Mouse (Mus musculus): Measurements from ENCODE around the gene Arl16.
"Not testable (repeated sequence)": the region's sequence is repeated elsewhere in the genome, so short reads cannot be mapped to it uniquely, and the experiment has no call there.

The Arl16 gene

DNA sequence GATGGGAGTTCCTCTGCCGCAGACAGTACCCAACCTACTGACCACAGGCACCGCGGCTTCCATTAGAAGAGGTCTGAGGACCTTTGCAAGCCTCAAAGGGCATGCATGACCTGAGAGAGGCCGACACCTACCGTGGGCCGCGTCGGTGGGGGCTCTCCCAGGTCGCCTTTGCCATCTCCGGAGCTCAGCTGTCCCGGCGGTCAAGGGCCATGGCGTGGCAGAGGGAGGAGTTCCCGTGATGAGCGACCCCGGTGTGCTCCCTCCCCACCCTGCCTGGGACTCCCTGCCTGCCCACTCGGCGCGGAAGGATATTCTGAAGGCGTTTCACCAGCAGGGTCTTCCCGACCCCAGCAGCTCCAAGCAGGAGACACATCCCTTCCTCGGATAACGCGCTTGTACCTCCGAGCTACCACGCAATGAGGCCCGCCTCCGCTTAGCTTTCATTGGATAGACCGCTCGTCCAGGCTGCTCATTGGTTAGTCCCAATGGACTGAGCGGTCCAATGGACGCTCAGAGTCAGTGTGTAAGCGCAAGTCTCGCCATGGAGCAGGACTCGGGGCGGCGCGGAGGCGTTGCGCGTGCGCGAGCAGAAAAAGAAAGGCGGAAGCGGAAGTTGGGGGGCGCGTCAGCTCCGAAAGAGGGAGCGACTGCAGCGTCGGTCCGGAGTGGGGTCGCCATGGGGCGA, at the start of gene Arl16:
Gene Arl16 (minus strand): TSS at position 557 of the 685 bp plus-strand sequence.
- DNase-seq, result peak; percentile 94

DNA sequence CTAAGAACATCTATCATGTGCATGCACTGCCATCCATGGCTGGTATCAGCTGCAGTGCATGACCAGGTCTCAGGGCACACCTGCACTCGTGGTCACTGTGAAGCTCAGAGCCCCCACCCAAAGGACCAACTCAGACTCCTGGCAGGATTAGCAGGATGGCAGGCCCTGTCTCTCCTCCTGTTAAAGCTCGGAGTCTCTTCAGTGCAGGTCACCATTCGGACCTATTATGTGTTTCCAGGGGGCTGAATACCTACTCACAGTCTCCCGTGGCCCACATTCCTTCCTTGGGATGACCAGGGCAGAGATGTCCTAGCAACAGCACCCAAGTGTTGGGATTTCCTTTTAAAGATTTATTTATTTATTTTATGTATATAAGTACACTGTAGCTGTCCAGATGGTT, 49.7 kb upstream of the Arl16 start:
- DNase-seq, result no peak

DNA sequence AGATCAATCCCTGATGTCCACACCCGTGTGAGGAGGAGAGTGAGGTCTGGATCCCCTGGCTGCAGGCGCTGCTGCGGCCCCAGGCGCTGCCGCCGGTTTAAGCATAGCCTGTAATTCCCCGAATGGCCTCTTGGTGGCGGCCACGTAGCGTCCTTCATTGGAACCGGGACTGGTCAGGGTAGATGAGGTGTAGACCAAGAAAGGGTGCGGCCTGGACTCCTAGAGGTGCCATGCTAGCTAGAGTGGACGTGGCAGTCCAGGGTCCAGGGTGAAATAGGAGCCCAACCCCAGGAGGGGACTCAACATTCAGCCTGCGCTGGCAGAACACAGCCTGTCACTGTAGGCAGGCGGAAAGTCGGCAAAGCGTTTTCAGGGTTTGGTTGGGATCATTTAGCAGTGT, 48.2 kb upstream of the Arl16 start:
- peak; percentile 86 for DNase-seq

DNA sequence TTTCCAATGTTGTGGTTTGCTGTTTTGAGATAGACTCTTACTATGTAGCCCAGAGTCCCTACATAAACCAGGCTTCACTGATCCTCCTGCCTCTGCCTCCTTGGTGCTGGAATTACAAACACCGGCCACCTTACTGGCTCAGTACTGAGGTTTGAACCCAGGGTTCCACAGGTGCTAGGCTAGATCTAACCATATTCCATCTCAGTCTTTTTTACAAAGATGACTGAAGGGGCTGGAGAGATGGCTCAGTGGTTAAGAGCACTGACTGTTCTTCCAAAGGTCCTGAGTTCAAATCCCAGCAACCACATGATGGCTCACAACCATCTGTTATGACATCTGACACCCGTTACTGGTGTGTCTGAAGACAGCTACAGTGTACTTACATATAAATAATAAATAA, 46.9 kb upstream of the Arl16 start:
- DNase-seq, result not testable (repeated sequence)

DNA sequence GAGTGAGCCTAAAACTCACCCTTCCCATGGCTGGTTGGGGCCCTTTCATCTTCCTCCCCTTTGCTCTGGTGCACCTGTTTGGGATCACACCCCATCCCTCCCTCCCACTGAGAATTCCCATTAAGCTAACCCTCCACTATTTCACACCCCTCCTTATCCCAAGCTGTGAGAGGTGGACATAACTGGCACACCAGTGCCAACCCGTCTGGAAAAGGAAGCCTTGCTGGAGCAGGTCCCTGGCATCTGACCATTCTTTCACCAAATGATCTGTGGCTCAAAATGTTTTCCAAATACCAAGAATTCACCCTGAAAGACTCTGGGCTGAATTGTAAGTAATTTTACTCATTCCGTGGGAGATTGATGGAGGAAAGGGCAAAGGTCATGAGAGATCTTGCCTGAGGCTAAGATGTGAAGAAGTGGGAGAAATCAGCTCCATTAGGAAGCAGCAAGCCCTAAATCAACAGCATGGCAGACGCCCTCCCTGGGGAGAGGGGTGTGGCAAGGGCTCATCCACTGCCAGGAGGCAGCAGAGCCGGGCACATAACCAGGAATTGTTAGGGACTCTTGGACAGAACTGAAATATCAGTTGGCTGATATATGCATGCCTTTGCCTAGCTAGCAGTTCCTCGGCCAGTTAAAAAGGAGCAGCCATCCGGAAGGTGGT, 45.5 kb upstream of the Arl16 start:
- DNase-seq, result peak; percentile 73

DNA sequence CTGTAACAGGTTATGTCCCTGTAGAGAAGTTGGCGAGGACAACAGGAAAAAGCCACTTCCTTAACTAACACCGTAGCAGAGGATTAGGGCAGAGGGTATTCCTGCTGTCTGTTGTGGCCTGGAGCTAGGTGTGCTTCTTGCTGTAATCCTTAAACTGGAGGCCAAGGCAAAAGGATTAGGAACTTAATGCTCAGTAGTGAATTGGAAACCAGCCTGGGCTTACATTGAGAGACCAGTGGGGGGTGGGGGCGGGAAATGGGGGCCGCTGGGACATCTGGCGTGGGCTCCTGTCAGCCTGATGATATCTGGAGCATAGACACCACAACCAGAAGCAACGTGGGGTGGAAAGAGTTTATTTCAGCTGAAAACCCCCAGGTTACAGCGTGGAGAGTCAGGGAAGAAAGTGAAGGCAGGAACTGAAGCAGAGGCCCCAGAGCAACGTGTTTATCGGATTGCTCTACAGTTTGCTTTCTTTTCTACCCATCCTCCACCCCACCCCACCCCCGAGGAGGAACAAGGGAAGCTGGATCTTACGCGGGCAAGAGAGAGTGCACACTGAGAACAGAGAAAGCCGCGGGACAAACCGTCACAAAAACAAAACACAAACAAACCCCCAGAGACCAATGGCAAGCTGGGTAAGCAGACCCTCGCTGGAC, 43.1 kb upstream of the Arl16 start:
- DNase-seq, result no peak

DNA sequence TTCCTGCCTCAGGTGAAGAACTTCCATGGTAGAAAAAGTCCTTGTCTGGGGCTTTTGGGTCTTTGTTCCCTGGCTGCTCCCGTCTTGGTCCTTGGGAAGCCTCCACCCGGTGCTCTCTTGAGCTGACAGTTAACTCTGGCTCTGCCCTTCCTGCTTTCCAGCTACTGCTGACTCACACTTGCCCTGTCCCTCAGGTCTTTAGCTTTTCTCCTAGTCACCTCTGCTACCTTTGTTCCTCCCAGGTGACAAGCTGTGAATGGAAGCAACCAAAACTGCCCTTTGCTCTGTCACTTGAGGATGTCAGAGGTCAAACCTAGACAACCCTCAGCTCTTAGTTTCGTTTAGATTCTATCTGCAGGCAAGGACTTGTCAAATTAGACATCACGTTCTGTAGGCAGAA, 42.5 kb upstream of the Arl16 start:
- DNase-seq, result no peak

DNA sequence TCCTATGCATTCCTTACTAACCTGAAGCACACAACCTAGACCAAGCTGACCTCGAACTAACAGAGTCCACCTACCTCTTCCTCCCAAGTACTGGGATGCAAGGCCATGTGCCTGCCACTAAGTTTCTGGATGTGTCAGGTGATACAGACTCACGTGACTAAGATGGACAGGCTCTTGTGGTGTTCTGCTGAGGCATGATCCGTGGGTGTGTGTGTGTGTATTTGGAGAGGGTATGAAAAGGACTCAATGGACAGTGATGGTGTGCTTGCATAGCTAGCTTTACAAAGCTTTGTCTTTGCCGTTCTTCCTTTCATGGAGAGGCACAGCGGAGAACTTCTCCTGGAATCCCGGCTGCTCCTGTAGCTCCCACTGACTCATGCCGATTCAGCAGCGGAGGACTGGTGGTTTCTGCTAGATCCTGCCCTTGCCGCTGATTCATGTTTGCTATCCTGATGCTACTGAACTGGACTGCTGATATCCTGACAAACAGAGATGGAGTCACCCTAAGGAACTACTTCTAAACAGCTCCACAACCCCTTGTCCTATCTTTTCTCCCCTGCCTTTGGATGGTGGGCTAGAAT, 41.0 kb upstream of the Arl16 start:
- DNase-seq, result no peak

DNA sequence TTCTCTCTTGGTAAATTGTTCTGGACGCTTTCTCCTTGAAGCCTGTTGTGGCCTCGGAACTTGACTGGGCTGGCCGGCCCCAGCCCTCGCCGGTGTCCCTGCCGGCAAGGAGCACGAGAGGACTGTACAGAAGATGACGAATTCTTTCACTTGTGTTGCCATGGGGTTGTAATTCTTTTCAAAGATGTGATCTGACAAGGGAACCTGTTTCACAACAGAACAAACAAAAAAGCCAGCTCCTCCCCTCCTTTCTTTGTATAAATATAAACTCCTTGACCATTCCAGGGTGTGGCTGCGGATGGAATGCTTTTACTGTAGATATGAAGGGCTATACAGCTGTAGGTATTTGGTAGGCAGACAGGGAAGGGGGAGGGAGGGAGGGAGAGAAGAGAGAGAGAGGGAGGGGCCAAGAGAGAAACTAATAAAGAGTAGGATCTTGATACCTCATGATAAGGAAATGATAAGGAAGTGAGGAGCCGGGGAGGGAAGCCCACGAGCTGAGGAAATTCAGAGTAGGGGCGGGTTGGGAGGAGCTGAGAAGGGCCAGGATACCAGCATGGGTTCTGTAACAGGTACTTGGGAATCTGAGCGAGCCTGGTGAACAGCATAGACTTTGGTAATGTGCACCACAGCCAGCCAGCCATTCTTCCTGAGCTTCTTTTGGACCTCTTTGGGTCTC, 40.3 kb upstream of the Arl16 start:
- DNase-seq, result no peak

DNA sequence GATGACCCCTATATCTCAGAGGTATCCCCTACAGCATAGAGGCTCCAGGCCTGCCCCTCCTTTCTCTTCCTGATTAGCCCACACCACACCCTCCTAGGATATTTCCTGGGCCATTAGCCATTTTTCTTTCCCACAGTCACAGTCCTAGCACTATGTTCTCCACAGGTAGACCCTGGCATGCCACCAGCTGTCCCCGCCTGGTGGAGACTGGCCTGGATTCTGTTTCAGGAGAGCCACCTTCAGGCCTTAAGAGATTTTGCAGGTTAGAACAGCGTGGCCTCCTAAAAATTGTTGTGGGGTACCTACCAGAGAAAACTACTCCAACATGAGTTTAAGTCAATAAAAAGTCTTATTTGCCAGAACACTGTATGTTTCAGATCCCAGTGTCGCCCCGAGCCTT, 39.5 kb upstream of the Arl16 start:
- no peak for DNase-seq

DNA sequence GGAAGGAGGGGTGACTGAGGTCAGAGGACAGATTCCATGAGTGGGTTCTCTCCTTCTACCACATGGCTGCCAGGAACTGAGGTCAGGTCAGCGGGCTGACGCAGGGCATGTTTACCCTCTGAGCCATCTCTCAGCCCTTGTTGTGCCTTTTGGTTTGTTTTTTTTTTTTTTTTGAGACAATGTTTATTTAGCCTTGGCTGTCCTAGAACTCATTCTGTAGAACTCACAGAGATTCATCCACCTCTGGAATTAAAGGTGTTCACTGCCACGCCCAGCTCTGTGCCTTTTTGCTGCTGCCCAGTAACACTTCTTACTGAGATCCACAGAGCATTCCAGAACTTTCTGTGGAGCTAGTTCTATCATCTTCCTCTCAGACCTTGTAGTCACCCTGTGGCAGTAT, 38.3 kb upstream of the Arl16 start:
- DNase-seq, result no peak

DNA sequence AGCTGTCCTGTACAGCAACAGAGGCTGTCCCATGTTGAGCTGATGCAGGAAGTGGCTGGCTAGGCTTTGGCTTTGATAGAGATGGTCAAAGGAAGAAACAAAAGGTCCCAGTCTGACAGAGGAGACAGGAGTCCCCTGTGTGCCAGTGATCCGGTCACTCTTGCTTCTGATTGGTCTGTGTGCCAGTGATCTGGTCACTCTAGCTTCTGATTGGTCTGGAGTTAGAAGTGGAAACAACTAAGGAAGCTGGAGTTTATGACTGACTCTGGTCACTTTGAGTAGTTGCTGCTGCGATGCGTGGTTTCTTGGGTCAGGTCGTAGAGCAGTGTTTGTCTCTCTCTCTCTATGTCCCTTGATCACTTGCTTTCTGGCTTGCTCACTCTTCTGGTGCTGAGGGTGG, 34.3 kb upstream of the Arl16 start:
- no peak for DNase-seq

DNA sequence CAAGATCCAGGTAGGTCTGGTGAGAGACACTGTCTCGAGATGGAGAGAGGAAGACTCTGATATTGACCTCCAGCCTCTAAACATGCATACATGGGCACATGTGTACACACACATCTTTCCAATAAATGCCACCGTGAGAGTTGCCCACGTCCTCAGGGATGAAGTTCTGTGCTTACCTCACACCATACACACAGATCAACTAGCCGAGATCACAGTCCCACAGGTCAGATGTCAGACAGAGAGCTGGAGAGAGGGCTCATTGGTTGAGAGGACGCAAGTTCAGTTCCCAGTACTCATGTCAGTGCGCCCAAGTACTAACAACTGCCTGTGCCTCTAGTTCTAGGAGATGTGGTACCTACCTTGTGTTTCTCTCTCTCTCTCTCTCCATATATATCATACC, 33.6 kb upstream of the Arl16 start:
- no peak for DNase-seq

DNA sequence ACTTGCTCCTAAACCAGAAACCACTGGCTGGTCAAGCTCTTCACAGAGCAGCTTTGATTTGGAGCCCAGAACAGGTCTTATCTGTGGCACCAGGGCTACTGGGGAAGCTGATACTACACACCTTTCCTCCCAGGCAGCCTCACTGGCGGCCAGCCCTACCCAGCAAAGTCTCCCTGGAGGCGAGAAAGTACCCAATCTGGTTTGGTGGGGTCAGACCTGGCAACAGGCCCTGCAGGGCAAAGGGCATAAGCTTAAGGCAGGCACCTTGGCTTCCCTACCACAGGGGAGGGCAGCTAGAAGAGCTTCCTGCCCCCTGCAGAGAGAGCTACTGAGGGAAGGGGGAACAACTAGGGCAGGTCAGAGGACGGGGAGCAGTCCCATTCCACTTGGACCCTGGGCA, 33.0 kb upstream of the Arl16 start:
- no peak for DNase-seq

DNA sequence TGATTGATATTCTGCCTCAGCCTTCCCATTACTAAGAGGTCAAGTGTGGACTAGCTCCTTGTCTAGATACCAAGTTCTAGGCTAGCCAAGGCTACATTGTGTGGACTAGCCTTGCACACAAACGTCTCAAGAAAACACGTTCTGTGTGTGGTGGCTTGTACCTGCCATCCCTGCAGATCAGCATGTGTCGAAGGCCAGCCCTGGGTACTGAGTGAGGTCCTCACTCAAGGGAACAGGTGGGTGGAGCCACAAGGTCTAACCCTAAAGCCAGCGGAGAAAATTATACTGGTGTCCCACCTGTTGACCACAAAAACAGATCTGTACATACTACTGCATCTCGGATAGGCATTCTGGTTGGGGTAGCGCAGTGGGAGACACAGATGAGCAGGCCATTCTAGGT, 32.5 kb upstream of the Arl16 start:
- DNase-seq, result no peak

DNA sequence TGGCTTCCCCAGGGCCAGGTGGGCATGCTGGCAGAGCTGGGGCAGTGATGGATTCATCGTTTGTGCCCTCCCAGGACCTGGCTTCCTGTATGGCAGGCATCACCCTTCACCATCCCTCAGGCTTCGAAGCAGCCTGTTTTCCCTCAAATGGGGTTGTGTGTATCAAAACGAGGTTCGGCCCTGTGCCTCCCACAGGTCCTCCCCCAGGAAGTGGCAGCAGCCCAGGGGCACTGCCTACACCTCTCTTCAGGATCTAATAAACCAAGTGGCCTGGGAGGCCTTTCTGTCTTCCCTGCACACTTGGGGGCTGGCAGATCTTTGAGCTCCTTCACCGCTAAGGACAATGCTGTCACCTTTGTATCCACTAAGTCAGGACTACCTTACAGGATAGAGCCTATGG, 31.5 kb upstream of the Arl16 start:
- no peak for DNase-seq

DNA sequence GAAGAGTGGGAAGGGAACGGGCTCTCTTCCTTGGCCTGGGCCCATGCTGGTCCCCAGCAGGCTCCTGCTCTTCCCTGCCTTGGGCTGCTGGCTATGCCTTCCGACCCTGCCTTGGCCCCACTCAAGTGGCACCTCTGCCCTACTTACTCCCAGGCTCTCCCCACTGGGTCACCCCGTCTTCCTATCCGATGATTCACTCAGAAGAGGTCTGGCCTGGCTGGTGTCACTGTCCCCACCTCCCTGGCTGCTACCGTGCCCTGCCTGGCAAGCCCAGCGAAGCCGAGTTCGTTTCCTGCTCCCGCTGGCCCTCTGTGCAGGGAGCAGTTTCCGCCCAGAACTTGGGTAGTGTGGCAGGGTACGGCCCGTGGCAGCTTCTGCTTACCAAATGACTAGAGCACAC, 30.8 kb upstream of the Arl16 start:
- DNase-seq, result no peak

DNA sequence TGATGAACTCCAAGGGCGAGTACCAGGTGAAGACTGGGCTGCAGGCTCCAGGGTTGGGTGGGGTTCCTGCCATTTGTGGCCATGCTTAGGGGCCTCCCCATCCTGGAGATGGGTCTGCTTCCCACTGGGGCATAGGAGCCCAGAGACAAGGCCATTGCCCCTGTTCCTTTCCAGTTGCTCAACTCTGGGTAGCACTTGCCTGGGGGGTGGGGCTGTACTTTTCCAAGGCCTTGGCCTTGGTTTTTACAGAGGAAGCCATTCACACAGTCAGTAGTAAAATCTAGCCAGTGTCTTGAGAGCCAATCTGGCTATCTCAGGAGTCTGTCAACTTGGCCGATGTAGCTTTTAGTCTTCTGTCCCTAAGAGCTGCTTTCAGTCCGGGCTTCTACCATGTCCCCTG, 30.0 kb upstream of the Arl16 start:
- no peak for DNase-seq

DNA sequence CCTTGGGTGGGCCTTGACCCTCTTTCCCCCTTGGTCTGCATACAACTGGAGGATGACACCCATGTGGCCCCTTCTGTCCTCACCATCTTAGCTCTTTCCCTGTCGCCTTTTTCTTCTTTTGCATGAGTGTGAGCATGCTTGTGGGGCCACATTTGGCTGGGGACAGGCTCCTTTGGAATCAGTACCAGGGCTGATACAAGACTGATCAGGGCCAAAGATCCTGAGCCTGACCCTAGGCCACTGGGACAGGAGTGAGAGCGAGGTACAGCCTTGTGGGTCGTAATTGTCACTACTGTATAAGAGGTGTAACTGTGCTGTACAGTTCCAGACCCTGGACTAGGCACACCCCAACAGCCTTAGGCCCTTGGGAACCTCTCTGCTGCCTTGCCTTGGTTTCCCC, 26.5 kb upstream of the Arl16 start:
- DNase-seq, result no peak

DNA sequence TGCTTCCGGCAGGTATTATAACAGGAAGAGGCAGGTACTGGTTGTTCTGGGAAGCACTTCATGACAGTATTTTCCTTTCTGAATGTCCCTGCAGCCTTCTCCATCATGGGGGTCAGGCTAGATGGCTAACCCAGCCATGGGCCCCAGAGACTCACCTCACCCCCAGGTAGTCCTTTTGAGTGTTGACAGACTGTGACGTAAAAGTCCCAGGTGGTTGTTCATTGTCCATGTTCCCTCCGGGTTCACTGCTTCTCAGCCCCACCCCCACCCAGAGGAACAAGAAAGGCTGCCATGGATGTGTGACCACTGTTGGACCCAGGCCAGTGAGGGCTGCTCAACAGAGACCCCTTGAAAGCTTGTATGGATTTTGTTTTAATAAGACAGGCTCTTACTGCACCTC, 25.9 kb upstream of the Arl16 start:
- no peak for DNase-seq

DNA sequence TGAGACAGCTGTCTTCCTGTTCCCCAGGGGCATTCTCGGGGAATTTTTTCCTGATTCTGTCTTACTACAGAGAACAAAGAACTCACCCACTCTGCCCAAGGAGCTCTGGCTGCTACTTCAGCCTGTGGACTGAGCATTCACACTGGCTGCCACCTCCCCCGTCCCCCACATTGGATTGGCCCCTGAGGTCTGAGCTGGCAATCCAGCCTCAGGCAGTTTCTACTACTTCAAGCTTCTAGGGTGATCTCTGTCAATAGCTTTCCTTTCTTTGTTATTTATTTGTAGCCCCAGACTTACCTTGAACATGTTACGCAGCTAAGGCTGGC, 25.4 kb upstream of the Arl16 start:
- no peak for DNase-seq

DNA sequence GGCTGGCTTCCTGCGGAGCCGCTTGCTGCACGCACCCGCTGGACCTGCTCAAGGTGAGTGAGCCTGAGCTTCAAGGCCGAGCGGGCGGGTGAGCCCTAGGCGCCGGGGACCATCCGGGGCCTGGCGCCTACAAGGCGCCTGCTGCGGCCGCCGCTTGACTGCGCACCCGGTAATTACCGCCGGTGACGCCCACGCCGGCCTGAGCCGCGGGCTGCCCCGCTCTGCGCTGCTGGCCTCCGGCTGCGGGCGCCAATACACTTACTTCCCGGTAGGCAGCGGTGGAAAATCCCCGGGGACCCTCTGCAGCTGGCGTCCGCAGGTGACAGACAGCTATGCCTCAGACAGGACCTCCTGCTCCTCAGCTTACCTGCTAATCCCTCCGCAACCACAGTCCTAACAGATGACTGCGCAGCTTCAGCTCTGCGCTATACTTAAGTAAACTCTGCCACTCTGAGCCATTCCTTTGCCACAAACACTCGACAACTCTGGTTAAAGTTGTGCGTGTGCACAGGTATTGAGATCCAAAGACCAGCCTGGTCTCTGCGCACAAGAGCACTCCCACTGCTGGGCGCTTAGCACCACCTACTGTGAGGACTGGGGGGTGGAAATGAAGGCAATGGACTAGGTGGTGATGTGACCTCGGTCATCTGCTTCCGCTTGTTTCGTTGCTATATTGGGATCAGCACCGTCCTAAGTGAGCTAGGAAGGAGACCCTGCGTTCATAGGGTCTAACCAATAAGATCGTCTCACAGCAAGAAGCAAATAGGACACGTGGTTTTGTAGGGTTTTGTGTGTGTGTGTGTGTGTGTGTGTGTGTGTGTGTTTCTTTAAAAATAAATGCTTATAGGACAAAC, 24.8 kb upstream of the Arl16 start:
- DNase-seq, result no peak
